Mouse (Mus musculus) limb, embryonic 11.5 days (tissue): ENCODE measurements around the gene Itgb6. TPM values are rescaled to one million over a fixed set of nuclear protein-coding genes. Genes with fewer than 3 reads are reported as not detected.

Source experiments
- ATAC-seq: fragments of 200-750 bp; cut with Nextera tagmentation; 2 replicates; pipeline ENCODE4 v1.8.0; 2017; ENCODE audit warnings: low read depth; ENCODE audit not compliant: insufficient number of reproducible peaks, low FRiP score, low TSS enrichment
- DNase-seq: peaks from one replicate; pipeline ENCODE4 v3.0.0-alpha.2; 2015; ENCODE audit warnings: low spot score
- H3K27ac ChIP-seq: fragments of 300-500 bp; sonication (generic); replicated peaks from 2 replicates; pipeline ENCODE4 v1.5.1; 2014; ENCODE audit warnings: low read depth, mild to moderate bottlenecking, low read length
- H3K27me3 ChIP-seq: fragments of 300-500 bp; sonication (generic); 2 replicates; pipeline ENCODE4 v1.6.1; 2014; ENCODE audit warnings: mild to moderate bottlenecking, low read length, mixed read lengths; ENCODE audit not compliant: control insufficient read depth, insufficient read depth
- H3K36me3 ChIP-seq: fragments of 300-500 bp; sonication (generic); 2 replicates; pipeline ENCODE4 v1.6.1; 2014; ENCODE audit warnings: mild to moderate bottlenecking, low read length, moderate library complexity, mixed read lengths; ENCODE audit not compliant: control insufficient read depth, insufficient read depth
- H3K4me1 ChIP-seq: fragments of 300-500 bp; sonication (generic); 2 replicates; pipeline ENCODE4 v1.6.1; 2014; ENCODE audit warnings: low read length, mixed read lengths; ENCODE audit not compliant: control insufficient read depth, insufficient read depth
- H3K4me2 ChIP-seq: fragments of 300-500 bp; sonication (generic); 2 replicates; pipeline ENCODE4 v1.6.1; 2014; ENCODE audit warnings: low read depth, mild to moderate bottlenecking, moderate library complexity; ENCODE audit not compliant: severe bottlenecking
- H3K4me3 ChIP-seq: fragments of 300-500 bp; sonication (generic); 2 replicates; pipeline ENCODE4 v1.5.1; 2014; ENCODE audit warnings: low read depth, low read length
- H3K9ac ChIP-seq: fragments of 300-500 bp; sonication (generic); 2 replicates; pipeline ENCODE4 v1.6.1; 2014; ENCODE audit warnings: mild to moderate bottlenecking, low read length
- H3K9me3 ChIP-seq: fragments of 300-500 bp; sonication (generic); 2 replicates; pipeline ENCODE4 v1.6.1; 2016; ENCODE audit warnings: low read length; ENCODE audit not compliant: control insufficient read depth
- WGBS: fragments of 180-500 bp; shearing (Covaris S2); extraction: QIAGEN DNeasy Blood & Tissue Kit; methylation state at CpG from one replicate; pipeline ENCODE4 v1.1.7; 2014; 5-methylcytosine and 5-hydroxymethylcytosine counted together
- polyA plus RNA-seq: library from polyadenylated mRNA; unstranded; fragments of >200 nt; fragmentation: Nextera tagmentation; extraction: Ambion mirVana; gene quantifications from 2 replicates; pipeline ENCODE4 v1.2.1, GENCODE M21; 2014

Itgb6 gene
- polyA plus RNA-seq, 1 experiment from 2014 or later = 0.61 TPM

DNA sequence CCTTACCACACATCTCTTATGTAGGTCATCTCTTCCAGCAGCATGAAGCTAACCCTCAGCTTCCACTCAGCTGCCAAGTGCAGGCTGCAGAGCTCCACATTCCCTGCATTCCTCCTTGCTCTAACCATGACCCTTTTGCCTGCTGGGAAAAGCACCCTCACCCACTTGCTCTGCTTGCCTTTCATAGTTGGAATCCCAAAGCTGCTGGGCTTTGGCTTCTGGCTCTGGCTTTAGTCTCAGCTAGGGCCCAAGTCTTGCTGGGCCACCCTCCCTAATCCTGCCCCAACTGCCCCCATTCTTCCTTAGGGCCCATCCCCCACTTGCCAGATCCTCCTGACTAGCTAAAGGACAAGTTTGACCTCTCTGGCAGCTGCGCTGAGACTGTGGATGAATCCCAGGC, 24.3 kb downstream of the Itgb6 start:
- no peak overlapping the region for H3K4me2 ChIP-seq
- peaks cover 12% of the 10 kb centered on the region for H3K4me1 ChIP-seq
- no peak overlapping the region for H3K4me3 ChIP-seq
- H3K9ac ChIP-seq = no peak overlapping the region
- H3K27me3 ChIP-seq = no peaks in the 10 kb centered on the region
- H3K36me3 ChIP-seq = no peaks in the 10 kb centered on the region
- WGBS = 43% methylated on average over 1 of the region's 1 CpGs
- H3K9me3 ChIP-seq = no peaks in the 10 kb centered on the region
- ATAC-seq = no peak
- H3K27ac ChIP-seq = no peak overlapping the region
- DNase-seq = no peak

DNA sequence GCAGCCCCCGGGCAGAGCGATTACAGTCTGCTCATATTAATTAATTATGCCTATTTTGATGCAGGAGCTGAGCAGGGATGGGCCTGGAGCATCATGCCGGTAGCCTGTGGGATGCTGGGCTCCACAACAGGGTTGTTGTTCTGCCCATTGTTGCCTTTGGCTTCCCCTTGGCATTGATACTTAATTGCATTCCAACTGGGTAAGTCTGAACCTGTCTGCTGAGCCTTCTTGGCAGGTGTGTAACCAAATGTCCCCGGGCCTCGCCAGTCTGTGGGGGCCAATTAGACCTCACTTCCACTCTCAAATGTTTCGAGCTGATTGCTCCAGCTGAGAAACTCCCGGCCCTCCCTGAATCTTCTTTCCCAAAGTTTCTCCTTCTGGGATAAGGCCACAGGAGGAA, 24.9 kb downstream of the Itgb6 start:
- ATAC-seq = no peak
- Histone ChIP-seq H3K9me3 (no peaks in the 10 kb centered on the region), H3K9ac (no peak overlapping the region), H3K4me1 (peaks cover 12% of the 10 kb centered on the region), H3K4me3 (no peak overlapping the region), H3K27me3 (no peaks in the 10 kb centered on the region), H3K4me2 (no peak overlapping the region), H3K36me3 (no peaks in the 10 kb centered on the region), H3K27ac (no peak overlapping the region)
- WGBS = 80% methylated on average over 7 of the region's 7 CpGs
- no peak for DNase-seq

DNA sequence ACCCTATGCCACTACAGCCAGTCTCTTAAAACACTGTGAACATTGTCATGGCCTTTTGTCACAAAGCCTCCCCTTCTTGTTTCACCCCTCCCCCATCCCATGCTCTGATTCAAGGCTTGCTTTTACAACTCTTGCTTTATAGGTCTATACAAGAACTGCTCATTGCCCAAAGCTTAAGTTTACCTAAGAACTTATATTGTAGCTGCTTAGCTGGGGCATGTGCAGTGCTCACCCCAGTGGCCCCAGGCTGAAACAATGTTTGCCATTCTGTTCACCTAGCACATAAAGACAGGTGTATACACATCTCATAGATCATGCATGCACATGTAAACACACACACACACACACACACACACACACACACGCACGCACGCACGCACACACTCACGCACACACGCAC, 25.9 kb downstream of the Itgb6 start:
- Histone ChIP-seq H3K4me2 (no peak overlapping the region), H3K27me3 (no peaks in the 10 kb centered on the region), H3K36me3 (no peaks in the 10 kb centered on the region), H3K9ac (no peak overlapping the region), H3K4me3 (no peak overlapping the region), H3K27ac (no peak overlapping the region), H3K4me1 (peaks cover 12% of the 10 kb centered on the region), H3K9me3 (no peaks in the 10 kb centered on the region)
- 95% methylated on average over 6 of the region's 6 CpGs for WGBS
- ATAC-seq (no peak), DNase-seq (no peak)

DNA sequence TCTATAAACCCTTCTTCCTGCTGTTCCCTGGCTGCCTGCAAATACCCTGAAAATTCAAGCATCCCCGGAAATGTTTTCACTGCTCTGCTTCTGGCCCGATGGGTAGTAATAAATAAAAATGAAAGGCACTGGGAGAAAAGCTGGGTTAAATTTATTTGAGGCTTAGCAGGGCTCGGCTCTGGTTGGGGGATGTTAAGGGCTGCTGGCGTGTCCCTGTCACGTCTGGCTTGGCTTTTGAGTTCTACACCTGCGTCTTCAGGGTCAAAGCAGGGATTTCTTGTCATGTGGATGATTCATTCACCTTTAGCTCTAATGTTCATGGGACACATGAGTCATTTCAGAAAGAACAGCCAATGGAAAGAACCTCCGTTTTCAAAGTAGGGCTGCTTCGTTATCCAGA, 26.7 kb downstream of the Itgb6 start:
- Histone ChIP-seq H3K4me2 (no peak overlapping the region), H3K27me3 (no peaks in the 10 kb centered on the region), H3K4me1 (peaks cover 12% of the 10 kb centered on the region), H3K9me3 (no peaks in the 10 kb centered on the region), H3K27ac (no peak overlapping the region), H3K4me3 (no peak overlapping the region), H3K36me3 (no peaks in the 10 kb centered on the region), H3K9ac (no peak overlapping the region)
- ATAC-seq (no peak), DNase-seq (no peak)
- 27% methylated on average over 8 of the region's 8 CpGs for WGBS

DNA sequence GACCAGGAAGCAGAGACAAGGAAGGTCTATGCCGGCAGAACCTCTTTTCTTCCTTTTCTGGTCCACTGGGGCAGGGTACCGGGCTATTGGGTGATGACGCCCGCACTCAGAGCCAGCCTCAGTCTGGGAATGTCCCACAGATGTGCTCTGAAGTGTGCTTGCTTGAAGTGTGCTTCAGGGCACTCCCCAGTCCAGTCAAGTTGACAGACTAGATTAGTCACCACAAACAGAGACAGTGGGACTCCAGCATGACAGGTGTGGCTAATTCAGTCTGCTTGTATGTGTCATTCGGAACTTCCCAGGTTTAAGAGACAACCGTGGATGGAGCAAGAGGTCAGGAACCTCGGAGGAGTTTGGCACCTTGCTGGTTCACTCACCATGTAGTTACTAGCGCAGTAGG, 27.9 kb downstream of the Itgb6 start:
- ATAC-seq (no peak), DNase-seq (no peak)
- no peaks in the 10 kb centered on the region for H3K36me3 ChIP-seq
- H3K4me2 ChIP-seq = no peak overlapping the region
- H3K9me3 ChIP-seq = no peaks in the 10 kb centered on the region
- H3K9ac ChIP-seq = no peak overlapping the region
- 89% methylated on average over 8 of the region's 8 CpGs for WGBS
- H3K4me3 ChIP-seq = no peak overlapping the region
- no peaks in the 10 kb centered on the region for H3K27me3 ChIP-seq
- H3K4me1 ChIP-seq = peaks cover 12% of the 10 kb centered on the region
- H3K27ac ChIP-seq = no peak overlapping the region

DNA sequence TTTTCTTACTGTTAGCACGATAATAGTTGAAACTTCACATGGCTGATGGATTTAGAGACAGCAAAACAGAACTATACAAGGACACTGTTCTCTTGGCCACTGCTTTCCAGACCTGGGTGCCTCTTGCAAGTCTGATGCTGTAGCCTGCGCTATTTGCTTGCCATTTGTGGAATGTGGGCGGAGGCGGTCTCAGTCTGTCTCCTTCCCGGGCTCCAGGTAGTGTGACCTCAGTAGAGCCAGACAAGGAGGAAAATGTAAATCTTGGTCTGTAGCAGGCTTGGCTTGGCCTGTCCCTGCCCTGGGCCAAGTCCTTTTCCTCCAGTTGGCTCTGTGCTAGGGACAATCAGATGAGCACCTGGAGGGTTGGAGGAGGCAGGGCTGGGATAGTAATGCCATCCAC, 30.2 kb downstream of the Itgb6 start:
- peaks cover 10% of the 10 kb centered on the region for H3K4me1 ChIP-seq
- H3K4me2 ChIP-seq = no peak overlapping the region
- no peaks in the 10 kb centered on the region for H3K36me3 ChIP-seq
- WGBS = 63% methylated on average over 5 of the region's 5 CpGs
- H3K27me3 ChIP-seq = no peaks in the 10 kb centered on the region
- no peak overlapping the region for H3K27ac ChIP-seq
- H3K4me3 ChIP-seq = no peak overlapping the region
- no peaks in the 10 kb centered on the region for H3K9me3 ChIP-seq
- DNase-seq (no peak), ATAC-seq (no peak)
- H3K9ac ChIP-seq = no peak overlapping the region

DNA sequence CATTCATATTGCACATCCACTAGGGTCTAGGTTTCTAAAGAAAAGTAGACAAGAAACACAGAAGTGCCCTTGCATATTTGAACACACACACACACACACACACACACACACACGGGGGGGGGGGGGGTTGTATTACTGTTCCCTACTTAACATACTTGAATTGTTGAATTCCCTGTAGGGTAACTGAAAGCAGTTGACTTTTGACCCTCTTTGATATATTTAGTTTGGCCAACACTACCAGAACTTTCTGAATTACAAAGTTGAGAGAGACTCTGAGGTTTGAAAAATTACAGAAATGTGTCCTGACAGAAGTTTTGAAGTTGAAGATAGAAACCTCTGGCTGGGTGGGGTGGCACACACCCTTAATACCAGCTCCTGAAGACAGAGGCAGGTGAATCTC, 32.2 kb downstream of the Itgb6 start:
- no peak overlapping the region for H3K27ac ChIP-seq
- no peak overlapping the region for H3K9ac ChIP-seq
- H3K27me3 ChIP-seq = no peaks in the 10 kb centered on the region
- H3K4me3 ChIP-seq = no peak overlapping the region
- H3K4me1 ChIP-seq = peaks cover 3% of the 10 kb centered on the region
- no peaks in the 10 kb centered on the region for H3K9me3 ChIP-seq
- 50% methylated on average over 1 of the region's 1 CpGs for WGBS
- no peak for ATAC-seq
- H3K4me2 ChIP-seq = no peak overlapping the region
- DNase-seq = no peak
- H3K36me3 ChIP-seq = no peaks in the 10 kb centered on the region

DNA sequence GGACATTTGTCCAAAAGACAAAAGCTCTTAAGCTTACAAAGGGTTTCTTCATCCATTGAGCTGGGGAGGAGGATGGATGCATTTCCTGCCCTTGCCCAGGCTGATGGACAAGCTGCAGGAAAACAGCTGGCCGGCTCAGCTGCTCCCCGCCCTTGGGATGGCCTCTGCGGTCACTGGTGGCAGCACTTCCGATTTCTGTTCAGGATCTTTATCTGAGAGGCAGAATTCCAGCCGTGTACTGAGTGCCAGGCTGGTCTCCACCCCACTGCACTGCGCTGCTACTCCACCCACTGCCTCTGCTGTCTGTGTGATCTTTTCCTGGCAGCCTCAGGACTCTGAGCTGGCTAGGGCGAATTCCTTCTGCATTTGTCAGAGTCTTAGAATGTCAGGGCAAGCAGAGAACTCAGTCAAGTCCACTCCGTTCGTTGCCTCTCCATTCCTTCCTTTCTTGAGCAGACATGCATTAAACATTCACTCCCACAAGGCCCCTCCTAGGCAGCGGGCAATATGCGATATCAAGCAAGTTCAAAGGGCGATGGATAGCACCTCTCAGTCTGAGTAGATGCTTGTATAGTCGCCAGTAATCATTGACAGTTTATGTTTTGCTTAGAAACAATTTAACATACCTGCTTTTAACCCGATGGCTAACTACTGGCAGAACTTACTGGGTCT, 33.4 kb downstream of the Itgb6 start:
- 60% methylated on average over 14 of the region's 14 CpGs for WGBS
- H3K27ac ChIP-seq = no peak overlapping the region
- ATAC-seq (0 out of 2 replicates have a peak, but pooled peaks have one; percentile 44), DNase-seq (no peak)
- no peaks in the 10 kb centered on the region for H3K9me3 ChIP-seq
- no peak overlapping the region for H3K4me3 ChIP-seq
- H3K36me3 ChIP-seq = no peaks in the 10 kb centered on the region
- no peak overlapping the region for H3K4me2 ChIP-seq
- H3K4me1 ChIP-seq = peaks cover 3% of the 10 kb centered on the region
- no peaks in the 10 kb centered on the region for H3K27me3 ChIP-seq
- no peak overlapping the region for H3K9ac ChIP-seq

DNA sequence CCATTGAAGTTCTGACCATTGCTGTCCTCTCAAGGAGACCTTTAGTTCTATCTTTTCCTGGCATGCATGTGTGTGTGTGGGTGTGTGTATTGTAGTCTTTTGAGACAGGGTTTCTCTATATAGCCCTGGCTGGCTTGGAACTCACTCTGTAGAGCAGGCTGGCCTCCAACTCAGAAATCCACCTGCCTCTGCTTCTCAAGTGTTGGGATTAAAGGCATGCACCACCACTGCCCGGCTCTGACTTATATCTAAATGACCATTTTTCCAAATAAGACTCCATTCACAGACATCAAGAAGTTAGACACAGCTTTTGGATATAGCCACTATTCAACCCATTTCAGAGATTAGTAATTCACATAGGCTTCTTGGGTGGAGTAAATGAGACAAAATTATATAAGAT, 34.3 kb downstream of the Itgb6 start:
- Histone ChIP-seq H3K27me3 (no peaks in the 10 kb centered on the region), H3K27ac (no peak overlapping the region), H3K9ac (no peak overlapping the region), H3K9me3 (no peaks in the 10 kb centered on the region), H3K4me1 (peaks cover 3% of the 10 kb centered on the region), H3K4me2 (no peak overlapping the region), H3K4me3 (no peak overlapping the region), H3K36me3 (no peaks in the 10 kb centered on the region)
- ATAC-seq = no peak
- 89% methylated on average over 1 of the region's 1 CpGs for WGBS
- no peak for DNase-seq
